Mouse (Mus musculus) urinary bladder, postnatal 10 days (tissue): ENCODE data around the gene Vsir.

Experiments
- DNase-seq: peaks from one replicate; pipeline ENCODE4 v3.0.0; 2022; ENCODE audit warnings: low spot score

Vsir gene

GRCm38 (mm10) chr10:60353241-60354002 is 6.8 kb downstream of the Vsir start:
- DNase-seq: no peak

- DNase-seq: no peak
Observed at GRCm38 (mm10) chr10:60354003-60354325, 7.3 kb downstream of the Vsir start.

- no peak for DNase-seq
Observed at GRCm38 (mm10) chr10:60354881-60355677, 8.4 kb downstream of the Vsir start.

GRCm38 (mm10) chr10:60357441-60357840 is 10.8 kb downstream of the Vsir start:
- DNase-seq: no peak

DNA sequence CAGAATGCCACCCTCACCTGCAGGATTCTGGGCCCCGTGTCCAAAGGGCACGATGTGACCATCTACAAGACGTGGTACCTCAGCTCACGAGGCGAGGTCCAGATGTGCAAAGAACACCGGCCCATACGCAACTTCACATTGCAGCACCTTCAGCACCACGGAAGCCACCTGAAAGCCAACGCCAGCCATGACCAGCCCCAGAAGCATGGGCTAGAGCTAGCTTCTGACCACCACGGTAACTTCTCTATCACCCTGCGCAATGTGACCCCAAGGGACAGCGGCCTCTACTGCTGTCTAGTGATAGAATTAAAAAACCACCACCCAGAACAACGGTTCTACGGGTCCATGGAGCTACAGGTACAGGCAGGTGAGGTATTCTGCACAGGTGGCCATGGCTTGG is 11.2 kb downstream of the Vsir start:
- DNase-seq: no peak

DNA sequence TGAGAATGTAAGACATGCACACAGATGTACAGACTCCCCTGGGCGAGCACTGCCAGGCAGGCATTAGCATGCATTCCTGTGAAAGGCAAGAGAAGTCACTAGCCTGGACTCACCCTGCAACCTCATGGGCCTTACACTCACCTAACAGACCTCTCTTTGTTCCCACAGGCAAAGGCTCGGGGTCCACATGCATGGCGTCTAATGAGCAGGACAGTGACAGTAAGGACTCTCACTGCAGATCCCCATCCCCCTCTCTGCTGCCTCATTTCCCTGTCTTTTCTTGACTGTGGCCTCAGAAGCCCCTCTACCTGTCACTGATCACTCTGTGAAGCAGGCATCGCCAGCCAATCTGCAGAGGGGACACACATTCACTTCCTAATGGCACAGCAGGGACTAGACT is 12.1 kb downstream of the Vsir start:
- no peak for DNase-seq

- DNase-seq: no peak
Observed at GRCm38 (mm10) chr10:60361615-60362309, 15.1 kb downstream of the Vsir start.

GRCm38 (mm10) chr10:60362310-60362628 is 15.6 kb downstream of the Vsir start:
- no peak for DNase-seq

DNA sequence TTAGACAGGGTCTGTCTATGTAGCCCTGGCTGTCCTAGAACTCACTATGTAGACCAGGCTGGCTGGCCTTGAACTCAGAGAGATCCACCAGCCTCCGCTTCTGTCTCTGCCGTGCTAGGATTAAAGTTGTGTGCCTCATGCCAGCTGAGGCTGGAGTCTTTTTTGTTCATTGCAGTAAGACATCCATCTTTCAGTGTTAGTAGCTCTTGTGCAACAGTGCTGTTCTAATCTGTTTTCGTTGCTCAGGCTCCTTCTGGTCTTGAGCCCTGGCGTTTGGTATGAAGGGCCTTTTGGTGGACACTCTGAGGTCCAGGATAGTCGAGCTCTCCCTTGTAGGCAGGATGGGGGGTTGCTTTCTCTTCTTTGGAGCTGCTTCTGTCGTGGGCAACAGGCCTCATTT is 16.8 kb downstream of the Vsir start:
- DNase-seq: no peak

DNA sequence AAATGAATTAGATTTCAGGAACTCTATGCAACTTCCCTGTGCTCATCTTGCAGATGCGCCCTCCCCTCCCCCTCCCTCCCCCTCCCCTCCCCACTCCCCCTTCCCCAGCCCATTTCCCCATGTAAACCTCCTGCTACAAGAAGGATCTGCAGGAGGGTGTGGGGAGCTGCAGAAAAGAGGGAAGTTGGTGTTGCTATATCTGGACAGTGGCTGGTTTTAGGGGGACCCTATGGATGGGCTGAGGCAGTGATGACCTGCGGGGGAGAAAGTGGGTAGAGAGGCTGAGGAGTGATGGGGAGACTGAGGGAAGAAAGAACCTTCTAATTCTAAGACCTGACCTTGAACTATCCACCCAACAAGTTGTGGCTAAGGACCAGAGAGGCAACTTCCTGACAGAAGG is 20.5 kb downstream of the Vsir start:
- no peak for DNase-seq

GRCm38 (mm10) chr10:60367904-60368303 is 21.3 kb downstream of the Vsir start:
- DNase-seq: no peak

GRCm38 (mm10) chr10:60369405-60369804 is 22.8 kb downstream of the Vsir start:
- DNase-seq: no peak

DNA sequence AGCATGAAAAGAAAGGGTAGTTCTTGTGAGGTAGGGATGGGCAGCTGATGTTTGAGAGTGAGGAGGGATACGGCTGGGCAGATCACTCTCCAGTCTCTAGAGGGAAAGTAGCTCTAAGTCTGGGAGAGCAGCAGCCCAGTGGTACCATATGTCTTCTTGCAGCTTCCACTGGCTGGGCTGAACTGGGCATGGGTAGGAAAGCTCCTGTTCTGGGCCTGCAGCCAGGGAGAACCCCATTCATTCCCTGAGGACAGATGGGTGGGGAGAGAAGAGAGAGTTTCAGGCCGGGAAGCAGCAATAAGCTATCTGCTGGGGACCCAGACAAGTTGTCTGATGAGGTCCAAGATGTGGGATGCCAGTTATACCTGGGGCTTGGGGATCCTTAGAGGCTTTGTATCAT is 23.4 kb downstream of the Vsir start:
- DNase-seq: no peak

- DNase-seq: no peak
Observed at GRCm38 (mm10) chr10:60370601-60371061, 24.0 kb downstream of the Vsir start.

- DNase-seq: no peak
Observed at GRCm38 (mm10) chr10:60371596-60372386, 25.1 kb downstream of the Vsir start.

- DNase-seq: no peak
Observed at GRCm38 (mm10) chr10:60373543-60373936, 26.9 kb downstream of the Vsir start.

- no peak for DNase-seq
Observed at GRCm38 (mm10) chr10:60373937-60374578, 27.4 kb downstream of the Vsir start.

GRCm38 (mm10) chr10:60376704-60377103 is 30.1 kb downstream of the Vsir start:
- DNase-seq: no peak

DNA sequence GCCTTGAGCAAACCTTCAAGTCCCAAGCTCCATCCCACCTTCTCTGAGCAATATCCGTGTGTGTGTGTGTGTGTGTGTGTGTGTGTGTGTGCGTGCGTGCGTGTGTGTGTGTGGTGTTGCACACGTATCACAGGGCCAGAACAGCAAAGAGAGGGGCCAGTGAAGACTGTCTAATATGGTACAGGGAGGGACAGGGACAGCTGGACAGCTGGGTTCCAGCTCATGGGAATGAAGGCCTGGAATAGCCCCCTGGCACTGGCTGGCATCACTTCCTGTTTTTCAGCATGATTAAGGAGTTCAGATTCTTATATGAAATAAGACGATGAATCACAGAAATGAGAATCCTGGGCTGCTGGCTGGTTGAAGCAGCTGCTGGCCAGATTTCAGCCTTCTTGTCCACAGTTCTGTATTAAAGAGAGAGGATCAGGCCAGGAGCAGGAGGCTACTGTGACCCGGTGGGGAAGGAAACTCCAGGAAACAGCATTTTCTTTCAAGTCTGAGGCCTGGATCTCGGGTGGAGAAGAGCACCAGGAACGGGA is 32.8 kb downstream of the Vsir start:
- no peak for DNase-seq

DNA sequence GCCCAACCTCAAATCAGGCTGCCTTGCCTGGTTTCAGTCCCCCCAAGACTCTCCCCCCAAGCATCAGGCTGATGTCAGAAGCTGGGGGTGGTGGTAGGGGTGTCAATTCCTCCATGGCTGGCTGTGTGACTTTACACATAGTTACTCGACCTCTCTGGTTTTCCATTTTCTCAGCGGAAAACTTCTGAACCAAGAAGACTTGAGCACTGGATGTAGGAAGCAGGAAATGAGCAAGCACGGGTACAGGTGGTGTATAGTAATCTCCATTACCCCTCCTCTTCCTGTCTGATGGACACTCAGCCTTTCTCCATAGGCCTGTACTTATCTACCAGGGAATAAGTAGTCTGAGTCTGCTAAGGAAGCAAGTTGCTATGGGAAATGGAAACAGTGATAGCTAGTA is 33.6 kb downstream of the Vsir start:
- no peak for DNase-seq

GRCm38 (mm10) chr10:60381142-60381925 is 34.7 kb downstream of the Vsir start:
- no peak for DNase-seq
